Mouse (Mus musculus): ENCODE measurements around the gene Trub1. TPM values are rescaled to one million over a fixed set of nuclear protein-coding genes. Genes with fewer than 3 reads are reported as not detected.

The Trub1 gene
- polyA plus RNA-seq, 1 experiment = 1.8 TPM

- Histone ChIP-seq H3K27ac (ENCODE audit: control insufficient read depth, insufficient read depth, low read depth, low read length) (no peak overlapping the region), H3K27me3 (ENCODE audit: control insufficient read depth, insufficient read depth, low read length) (no peaks in the 10 kb centered on the region; the same call in 1 of the 2 replicates), H3K4me1 (ENCODE audit: control insufficient read depth, insufficient read depth, low read length) (peaks cover 7% of the 10 kb centered on the region), H3K4me3 (ENCODE audit: control insufficient read depth, low read depth, low read length) (no peak overlapping the region), H3K36me3 (ENCODE audit: control insufficient read depth, insufficient read depth, low read length) (no peaks in the 10 kb centered on the region)
- no peak for TF ChIP-seq CTCF (IDR thresholded peaks at IDR 0.05; ENCODE audit: control insufficient read depth, insufficient read depth, insufficient replicate concordance, low read depth, low read length)
- no peak for TF ChIP-seq POLR2A (IDR thresholded peaks at IDR 0.05; ENCODE audit: control insufficient read depth, low read depth, low read length)
Measured at GRCm38 (mm10) chr19:57413918-57414317, 38.8 kb upstream of the Trub1 start.

DNA sequence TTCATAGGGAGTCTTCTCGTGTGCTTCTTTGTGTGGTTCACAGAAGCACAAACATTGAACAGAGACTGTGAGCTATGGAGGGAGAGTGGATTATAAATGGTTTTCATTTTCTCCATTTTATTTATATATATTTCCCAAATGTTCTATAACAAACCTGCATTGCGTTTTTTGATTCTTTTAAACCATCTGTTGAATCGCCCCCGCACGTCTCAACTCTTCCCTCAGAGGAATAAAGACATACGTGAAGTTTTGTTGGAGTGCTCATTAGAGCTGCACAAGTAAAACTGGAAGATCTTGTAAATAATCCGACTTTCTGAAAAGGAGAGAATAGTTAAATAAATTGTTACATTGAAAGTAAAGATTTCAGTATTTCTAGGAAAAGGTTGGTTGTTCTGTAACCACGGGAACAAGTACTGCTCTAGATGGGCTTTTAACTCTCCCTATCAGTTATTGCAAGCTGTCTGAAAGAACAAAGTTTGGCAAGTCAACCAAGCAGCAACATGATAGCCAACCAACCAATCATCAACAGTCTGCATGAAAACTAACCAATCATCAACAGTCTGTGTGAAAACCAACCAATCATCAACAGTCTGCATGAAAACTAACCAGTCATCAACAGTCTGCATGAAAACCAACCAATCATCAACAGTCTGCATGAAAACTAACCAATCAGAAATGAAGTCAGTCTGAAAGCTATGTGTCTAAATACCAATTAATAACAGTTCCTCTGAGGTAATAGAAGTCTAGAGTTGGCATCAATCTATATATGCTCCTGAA lies 37.5 kb upstream of the Trub1 start:
- H3K36me3 ChIP-seq (ENCODE audit: control insufficient read depth, insufficient read depth, low read length) = no peaks in the 10 kb centered on the region
- no peak for TF ChIP-seq CTCF (IDR thresholded peaks at IDR 0.05; ENCODE audit: control insufficient read depth, insufficient read depth, insufficient replicate concordance, low read depth, low read length)
- TF ChIP-seq POLR2A (IDR thresholded peaks at IDR 0.05; ENCODE audit: control insufficient read depth, low read depth, low read length) = no peak
- H3K27ac ChIP-seq (ENCODE audit: control insufficient read depth, insufficient read depth, low read depth, low read length) = no peak overlapping the region
- H3K4me1 ChIP-seq (ENCODE audit: control insufficient read depth, insufficient read depth, low read length) = peaks cover 7% of the 10 kb centered on the region
- H3K27me3 ChIP-seq (ENCODE audit: control insufficient read depth, insufficient read depth, low read length) = no peaks in the 10 kb centered on the region; the same call in 1 of the 2 replicates
- no peak overlapping the region for H3K4me3 ChIP-seq (ENCODE audit: control insufficient read depth, low read depth, low read length)

DNA sequence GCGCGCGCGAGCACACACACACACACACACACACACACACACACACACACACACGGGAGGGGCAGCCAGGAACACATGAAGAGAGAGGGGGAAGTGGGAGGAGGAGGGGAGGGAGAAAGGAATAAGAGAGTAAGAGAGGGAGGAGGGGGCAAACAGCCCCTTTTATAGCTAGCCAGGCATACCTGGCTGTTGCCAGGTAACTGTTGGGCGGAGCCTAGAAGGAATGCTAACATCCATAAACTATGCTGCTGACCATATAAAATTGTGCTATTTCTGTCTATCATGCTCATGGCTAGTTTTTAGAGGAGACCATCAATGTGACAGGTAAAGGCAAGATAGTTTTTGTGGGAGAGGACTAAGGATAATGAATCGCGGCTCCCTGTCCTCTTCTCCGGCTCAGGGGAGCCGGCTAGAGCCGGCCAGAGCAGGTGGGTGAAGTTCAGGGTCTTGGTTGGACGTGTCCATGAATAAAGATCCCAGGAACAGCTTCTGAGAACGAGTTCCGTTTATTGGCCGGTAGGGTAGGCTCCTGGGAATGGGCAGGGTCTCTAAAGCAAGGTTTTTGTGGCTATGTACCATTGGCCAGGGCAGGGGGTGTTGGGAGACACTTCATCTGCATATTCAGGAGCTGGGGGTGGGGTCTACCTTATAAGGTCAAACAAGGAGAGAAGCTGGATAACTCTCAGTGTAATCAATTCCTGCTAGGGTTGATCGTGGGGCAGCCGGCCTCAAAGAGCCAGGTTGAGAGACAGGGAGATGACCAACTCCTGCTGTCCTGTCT lies 34.7 kb upstream of the Trub1 start:
- TF ChIP-seq POLR2A (IDR thresholded peaks at IDR 0.05; ENCODE audit: control insufficient read depth, low read depth, low read length) = peak; percentile 31; the same call in 1 of the 2 replicates
- no peak for TF ChIP-seq CTCF (IDR thresholded peaks at IDR 0.05; ENCODE audit: control insufficient read depth, insufficient read depth, insufficient replicate concordance, low read depth, low read length)
- Histone ChIP-seq H3K4me3 (ENCODE audit: control insufficient read depth, low read depth, low read length) (peak overlapping the region; percentile 85), H3K4me1 (ENCODE audit: control insufficient read depth, insufficient read depth, low read length) (peaks cover 8% of the 10 kb centered on the region), H3K36me3 (ENCODE audit: control insufficient read depth, insufficient read depth, low read length) (no peaks in the 10 kb centered on the region), H3K27ac (ENCODE audit: control insufficient read depth, insufficient read depth, low read depth, low read length) (no peak overlapping the region; the same call in 1 of the 2 replicates), H3K27me3 (ENCODE audit: control insufficient read depth, insufficient read depth, low read length) (no peaks in the 10 kb centered on the region)

DNA sequence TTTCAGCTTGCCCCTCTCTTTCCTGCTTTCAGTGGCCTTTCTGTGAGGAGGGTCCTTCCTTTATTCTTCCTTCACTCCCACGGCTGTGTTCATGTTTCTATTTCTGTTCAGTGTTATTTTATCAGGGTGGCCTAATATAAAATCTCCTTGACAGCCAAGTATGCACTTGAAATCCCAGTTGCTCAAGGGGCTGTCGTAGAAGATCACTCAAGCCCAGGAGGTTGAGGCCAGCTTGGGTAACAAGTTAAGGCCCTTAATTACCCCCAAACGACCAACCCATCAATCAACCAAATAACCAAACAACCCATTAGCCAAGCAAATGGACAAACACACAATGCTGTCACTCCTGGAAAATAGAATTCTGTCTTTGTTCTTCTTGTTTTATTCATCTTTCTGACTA lies 29.3 kb upstream of the Trub1 start:
- Histone ChIP-seq H3K4me1 (ENCODE audit: control insufficient read depth, insufficient read depth, low read length) (peaks cover 5% of the 10 kb centered on the region), H3K27ac (ENCODE audit: control insufficient read depth, insufficient read depth, low read depth, low read length) (no peak overlapping the region), H3K27me3 (ENCODE audit: control insufficient read depth, insufficient read depth, low read length) (no peaks in the 10 kb centered on the region), H3K36me3 (ENCODE audit: control insufficient read depth, insufficient read depth, low read length) (no peaks in the 10 kb centered on the region), H3K4me3 (ENCODE audit: control insufficient read depth, low read depth, low read length) (peak overlapping the region; percentile 46; the same call in 1 of the 2 replicates)
- TF ChIP-seq POLR2A (IDR thresholded peaks at IDR 0.05; ENCODE audit: control insufficient read depth, low read depth, low read length) (no peak), CTCF (IDR thresholded peaks at IDR 0.05; ENCODE audit: control insufficient read depth, insufficient read depth, insufficient replicate concordance, low read depth, low read length) (no peak)

DNA sequence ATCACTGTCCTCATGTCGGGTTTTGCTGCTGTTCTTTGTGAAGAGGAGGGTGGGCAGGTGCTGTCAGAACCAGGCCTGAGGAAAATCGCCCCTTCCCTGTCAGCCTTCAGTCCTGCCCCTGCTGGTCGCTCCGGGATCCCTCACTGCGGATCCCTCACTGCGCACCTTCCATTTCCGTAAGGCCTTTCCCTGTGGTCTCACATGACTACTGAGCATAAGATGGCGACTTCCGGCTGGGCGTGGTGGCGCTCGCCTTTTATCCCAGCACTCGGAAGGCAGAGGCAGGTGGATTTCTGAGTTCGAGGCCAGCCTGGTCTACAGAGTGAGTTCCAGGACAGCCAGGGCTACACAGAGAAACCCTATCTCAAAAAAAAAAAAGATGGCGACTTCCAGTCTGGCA lies 27.4 kb upstream of the Trub1 start:
- no peak overlapping the region for H3K27ac ChIP-seq (ENCODE audit: control insufficient read depth, insufficient read depth, low read depth, low read length)
- peak overlapping the region; percentile 65 for H3K4me3 ChIP-seq (ENCODE audit: control insufficient read depth, low read depth, low read length)
- TF ChIP-seq POLR2A (IDR thresholded peaks at IDR 0.05; ENCODE audit: control insufficient read depth, low read depth, low read length) (no peak), CTCF (IDR thresholded peaks at IDR 0.05; ENCODE audit: control insufficient read depth, insufficient read depth, insufficient replicate concordance, low read depth, low read length) (no peak)
- peaks cover 5% of the 10 kb centered on the region for H3K4me1 ChIP-seq (ENCODE audit: control insufficient read depth, insufficient read depth, low read length)
- no peaks in the 10 kb centered on the region for H3K27me3 ChIP-seq (ENCODE audit: control insufficient read depth, insufficient read depth, low read length)
- H3K36me3 ChIP-seq (ENCODE audit: control insufficient read depth, insufficient read depth, low read length) = no peaks in the 10 kb centered on the region

- H3K27ac ChIP-seq (ENCODE audit: control insufficient read depth, insufficient read depth, low read depth, low read length) = no peak overlapping the region
- H3K27me3 ChIP-seq (ENCODE audit: control insufficient read depth, insufficient read depth, low read length) = no peaks in the 10 kb centered on the region
- peaks cover 5% of the 10 kb centered on the region for H3K4me1 ChIP-seq (ENCODE audit: control insufficient read depth, insufficient read depth, low read length)
- H3K4me3 ChIP-seq (ENCODE audit: control insufficient read depth, low read depth, low read length) = no peak overlapping the region
- no peak for TF ChIP-seq CTCF (IDR thresholded peaks at IDR 0.05; ENCODE audit: control insufficient read depth, insufficient read depth, insufficient replicate concordance, low read depth, low read length)
- TF ChIP-seq POLR2A (IDR thresholded peaks at IDR 0.05; ENCODE audit: control insufficient read depth, low read depth, low read length) = no peak
- H3K36me3 ChIP-seq (ENCODE audit: control insufficient read depth, insufficient read depth, low read length) = no peaks in the 10 kb centered on the region
Measured at GRCm38 (mm10) chr19:57426841-57427240, 25.9 kb upstream of the Trub1 start.

DNA sequence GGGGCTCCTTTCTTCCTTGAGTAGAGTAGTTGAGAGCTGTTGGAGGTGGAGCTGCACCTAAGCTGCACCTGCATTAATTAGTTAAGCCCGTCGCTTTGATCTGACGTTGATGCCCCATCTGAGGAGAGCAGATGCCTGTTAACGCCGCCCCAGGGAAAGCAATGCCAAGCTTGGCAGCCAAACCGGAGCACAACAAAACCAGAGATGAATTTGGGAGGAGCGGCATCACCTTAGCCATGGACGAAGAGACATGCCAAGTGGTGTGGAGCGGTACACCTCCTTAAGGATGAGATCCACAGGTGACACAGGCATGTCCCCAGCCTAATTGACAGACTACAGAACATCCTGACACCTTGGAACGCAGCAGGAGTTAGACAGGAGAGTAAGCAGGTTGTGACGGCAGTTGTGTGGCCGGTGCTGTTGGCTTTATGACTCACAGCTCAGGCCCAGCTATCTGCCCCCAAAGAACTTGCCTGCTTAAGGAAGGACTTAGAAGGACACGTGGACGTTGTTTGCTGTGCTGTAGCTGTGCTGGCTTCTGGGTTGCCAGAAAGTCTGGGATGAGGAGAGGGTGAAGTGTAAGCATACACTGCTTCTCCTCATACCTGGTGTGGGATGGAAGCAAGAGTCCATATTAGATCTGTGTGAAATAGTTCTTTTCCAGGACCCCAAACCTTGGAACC lies 24.8 kb upstream of the Trub1 start:
- H3K36me3 ChIP-seq (ENCODE audit: control insufficient read depth, insufficient read depth, low read length) = no peaks in the 10 kb centered on the region
- H3K4me3 ChIP-seq (ENCODE audit: control insufficient read depth, low read depth, low read length) = no peak overlapping the region
- no peak overlapping the region for H3K27ac ChIP-seq (ENCODE audit: control insufficient read depth, insufficient read depth, low read depth, low read length)
- H3K27me3 ChIP-seq (ENCODE audit: control insufficient read depth, insufficient read depth, low read length) = no peaks in the 10 kb centered on the region
- TF ChIP-seq CTCF (IDR thresholded peaks at IDR 0.05; ENCODE audit: control insufficient read depth, insufficient read depth, insufficient replicate concordance, low read depth, low read length) (no peak), POLR2A (IDR thresholded peaks at IDR 0.05; ENCODE audit: control insufficient read depth, low read depth, low read length) (no peak)
- H3K4me1 ChIP-seq (ENCODE audit: control insufficient read depth, insufficient read depth, low read length) = peaks cover 4% of the 10 kb centered on the region

All from testis, adult 2 months (tissue).